Mouse (Mus musculus): ENCODE results near the gene Nubpl.
A peak's percentile ranks its signal among the peaks of the same experiment; 100 is the strongest.

Nubpl gene

GRCm38 (mm10) chr12:52242712-52243111, 145.2 kb downstream of the Nubpl start:
- DNase-seq (ENCODE audit: low spot score): no peak

- DNase-seq (ENCODE audit: low spot score): no peak
Observed at GRCm38 (mm10) chr12:52247438-52247837, 149.9 kb downstream of the Nubpl start.

GRCm38 (mm10) chr12:52248531-52248930, 151.0 kb downstream of the Nubpl start:
- DNase-seq (ENCODE audit: low spot score): no peak

GRCm38 (mm10) chr12:52254089-52254488, 156.6 kb downstream of the Nubpl start:
- no peak for DNase-seq (ENCODE audit: low spot score)

- no peak for DNase-seq (ENCODE audit: low spot score)
Observed at GRCm38 (mm10) chr12:52268131-52268530, 170.6 kb downstream of the Nubpl start.

GRCm38 (mm10) chr12:52272828-52273227, 175.3 kb downstream of the Nubpl start:
- no peak for DNase-seq (ENCODE audit: low spot score)

- DNase-seq (ENCODE audit: low spot score): no peak
Observed at GRCm38 (mm10) chr12:52276320-52276719, 178.8 kb downstream of the Nubpl start.

- no peak for DNase-seq (ENCODE audit: low spot score)
Observed at GRCm38 (mm10) chr12:52281232-52281631, 183.7 kb downstream of the Nubpl start.

- no peak for DNase-seq (ENCODE audit: low spot score)
Observed at GRCm38 (mm10) chr12:52284471-52284870, 186.9 kb downstream of the Nubpl start.

GRCm38 (mm10) chr12:52286802-52287201, 189.3 kb downstream of the Nubpl start:
- no peak for DNase-seq (ENCODE audit: low spot score)

GRCm38 (mm10) chr12:52288537-52288936, 191.0 kb downstream of the Nubpl start:
- peak; percentile 20 for DNase-seq (ENCODE audit: low spot score)

- DNase-seq (ENCODE audit: low spot score): no peak
Observed at GRCm38 (mm10) chr12:52288941-52289567, 191.5 kb downstream of the Nubpl start.

- DNase-seq (ENCODE audit: low spot score): no peak
Observed at GRCm38 (mm10) chr12:52289594-52289993, 192.1 kb downstream of the Nubpl start.

- no peak for DNase-seq (ENCODE audit: low spot score)
Observed at GRCm38 (mm10) chr12:52293931-52294330, 196.4 kb downstream of the Nubpl start.

- no peak for DNase-seq (ENCODE audit: low spot score)
Observed at GRCm38 (mm10) chr12:52297988-52298387, 200.5 kb downstream of the Nubpl start.

GRCm38 (mm10) chr12:52298683-52299082, 201.1 kb downstream of the Nubpl start:
- DNase-seq (ENCODE audit: low spot score): no peak

- no peak for DNase-seq (ENCODE audit: low spot score)
Observed at GRCm38 (mm10) chr12:52302961-52303360, 205.4 kb downstream of the Nubpl start.

GRCm38 (mm10) chr12:52306348-52306747, 208.8 kb downstream of the Nubpl start:
- DNase-seq (ENCODE audit: low spot score): peak; percentile 6

GRCm38 (mm10) chr12:52307331-52307982, 209.9 kb downstream of the Nubpl start:
- DNase-seq (ENCODE audit: low spot score): no peak

GRCm38 (mm10) chr12:52308628-52309027, 211.1 kb downstream of the Nubpl start:
- DNase-seq (ENCODE audit: low spot score): no peak

GRCm38 (mm10) chr12:52314818-52315217, 217.3 kb downstream of the Nubpl start:
- DNase-seq (ENCODE audit: low spot score): no peak

GRCm38 (mm10) chr12:52317635-52318034, 220.1 kb downstream of the Nubpl start:
- no peak for DNase-seq (ENCODE audit: low spot score)

- no peak for DNase-seq (ENCODE audit: low spot score)
Observed at GRCm38 (mm10) chr12:52318426-52318825, 220.9 kb downstream of the Nubpl start.

- DNase-seq (ENCODE audit: low spot score): no peak
Observed at GRCm38 (mm10) chr12:52319156-52319555, 221.6 kb downstream of the Nubpl start.
